Mouse (Mus musculus): ENCODE measurements around the gene Ap1s2.

Gene Ap1s2

DNA sequence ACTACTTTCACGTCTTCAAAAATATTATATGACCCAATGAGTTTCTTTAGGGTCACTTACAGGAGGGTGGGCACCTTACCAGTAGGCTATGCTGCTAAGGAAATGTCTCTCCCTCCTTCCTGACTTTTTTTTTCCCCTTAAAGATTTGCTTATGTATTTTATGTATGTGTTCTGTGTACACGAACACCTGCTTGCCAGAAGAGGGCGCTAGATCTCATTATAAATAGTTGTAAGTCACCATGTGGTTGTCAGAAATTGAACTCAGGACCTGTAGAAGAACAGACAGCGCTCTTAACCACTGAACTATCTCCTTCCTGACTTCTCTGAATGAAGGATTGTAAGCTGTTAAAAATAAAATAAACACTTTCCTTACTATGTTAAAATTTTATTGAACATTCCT, 72.7 kb downstream of the Ap1s2 start:
- DNase-seq = no peak

GRCm38 (mm10) chrX:163982129-163982528, 73.3 kb downstream of the Ap1s2 start:
- DNase-seq = no peak

Data from lung, postnatal 4 days (tissue).